Mouse (Mus musculus) cerebellum, adult 2 months (tissue): Measurements from ENCODE around the gene Bcl2a1b.
"Not testable (repeated sequence)": the region's sequence is repeated elsewhere in the genome, so short reads cannot be mapped to it uniquely, and the experiment has no call there.

Experiments used
- CTCF ChIP-seq: fragments of 200-500 bp; IDR thresholded peaks from 2 replicates; pipeline ENCODE4 v1.5.1; 2011; ENCODE audit warnings: low read depth, mild to moderate bottlenecking, control low read depth, low read length, moderate library complexity, borderline replicate concordance; ENCODE audit not compliant: insufficient read depth
- POLR2A ChIP-seq: fragments of 200-500 bp; IDR thresholded peaks from 2 replicates; pipeline ENCODE4 v1.6.1; 2011; ENCODE audit warnings: low read length, control low read depth, borderline replicate concordance; ENCODE audit not compliant: insufficient read depth

DNA sequence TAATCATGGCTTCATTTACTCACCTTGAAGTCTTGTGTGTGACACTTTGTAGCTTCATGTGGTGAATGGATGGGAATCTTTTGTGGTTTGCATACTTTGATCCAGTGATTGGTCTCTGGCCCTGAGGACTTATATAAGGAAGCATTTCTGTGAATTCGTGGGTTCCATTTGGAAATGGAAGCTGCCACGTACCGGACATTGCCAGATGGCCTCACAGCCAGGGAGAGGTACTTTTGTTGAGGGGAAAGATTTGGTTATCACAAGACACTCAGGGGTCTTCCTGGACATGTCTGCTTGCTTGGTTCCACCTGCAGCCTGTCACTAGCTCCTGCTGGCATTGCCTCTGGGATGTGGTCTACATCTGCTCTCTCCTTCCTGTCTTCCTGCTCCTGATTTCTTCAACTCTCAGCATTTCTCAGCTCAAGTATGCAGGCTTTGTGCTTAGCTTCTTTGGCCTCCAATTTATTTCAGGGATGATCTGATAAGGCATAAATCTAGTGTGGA, 41.6 kb downstream of the Bcl2a1b start:
- TF ChIP-seq CTCF, POLR2A: not testable (repeated sequence)
